Mouse (Mus musculus) bone marrow macrophage, adult 2 months (primary cell): ENCODE results near the gene Ptprk.

Experiments
- CTCF ChIP-seq: IDR thresholded peaks from 2 replicates; pipeline ENCODE4 v1.5.1; 2012; ENCODE audit warnings: low read depth, mild to moderate bottlenecking, low read length, moderate library complexity
- POLR2A ChIP-seq: IDR thresholded peaks from 2 replicates; pipeline ENCODE4 v1.6.1; 2012; ENCODE audit warnings: mild to moderate bottlenecking, low read depth, low read length, borderline replicate concordance

GRCm38 (mm10) chr10:28365291-28365690 is 290.7 kb downstream of the Ptprk start:
- TF ChIP-seq CTCF: no peak
- no peak for TF ChIP-seq POLR2A
